Mouse (Mus musculus) intestine, embryonic 14.5 days (tissue): ENCODE measurements around the gene Tekt2. TPM values are rescaled to one million over a fixed set of nuclear protein-coding genes. Genes with fewer than 3 reads are reported as not detected.

Experiments used
- ATAC-seq: fragments of 200-750 bp; cut with Nextera tagmentation; replicated peaks from 2 replicates; pipeline ENCODE4 v1.8.0; 2017; ENCODE audit warnings: low read depth, moderate number of reproducible peaks, moderate TSS enrichment, moderate library complexity; ENCODE audit not compliant: low FRiP score, low TSS enrichment
- DNase-seq: peaks from one replicate; pipeline ENCODE4 v3.0.0-alpha.2; 2018; ENCODE audit warnings: low spot score
- H3K27ac ChIP-seq: fragments of 300-500 bp; sonication (generic); 2 replicates; pipeline ENCODE4 v1.5.1; 2014; ENCODE audit warnings: low read depth, mild to moderate bottlenecking, control low read depth
- H3K27me3 ChIP-seq: fragments of 300-500 bp; sonication (generic); replicated peaks from 2 replicates; pipeline ENCODE4 v1.6.1; 2014; ENCODE audit warnings: low read length, control low read depth; ENCODE audit not compliant: control insufficient read depth, insufficient read depth
- H3K36me3 ChIP-seq: fragments of 300-500 bp; sonication (generic); 2 replicates; pipeline ENCODE4 v1.6.1; 2014; ENCODE audit warnings: low read length, control low read depth; ENCODE audit not compliant: control insufficient read depth, insufficient read depth
- H3K4me1 ChIP-seq: fragments of 300-500 bp; sonication (generic); replicated peaks from 2 replicates; pipeline ENCODE4 v1.6.1; 2014; ENCODE audit warnings: low read length, control low read depth, mixed read lengths; ENCODE audit not compliant: control insufficient read depth, insufficient read depth
- H3K4me2 ChIP-seq: fragments of 300-500 bp; sonication (generic); 2 replicates; pipeline ENCODE4 v1.6.1; 2014; ENCODE audit warnings: low read length
- H3K4me3 ChIP-seq: fragments of 300-500 bp; sonication (generic); 2 replicates; pipeline ENCODE4 v1.5.1; 2014; ENCODE audit warnings: low read depth, low read length, control low read depth, mixed read lengths
- H3K9ac ChIP-seq: fragments of 300-500 bp; sonication (generic); 2 replicates; pipeline ENCODE4 v1.6.1; 2014; ENCODE audit warnings: mild to moderate bottlenecking, low read length
- H3K9me3 ChIP-seq: fragments of 300-500 bp; sonication (generic); 2 replicates; pipeline ENCODE4 v1.6.1; 2016; ENCODE audit warnings: low read length, control low read depth; ENCODE audit not compliant: control insufficient read depth
- WGBS: fragments of 180-500 bp; shearing (Covaris S2); extraction: QIAGEN DNeasy Blood & Tissue Kit; methylation state at CpG from one replicate; pipeline ENCODE4 v1.1.7; 2014; 5-methylcytosine and 5-hydroxymethylcytosine counted together
- polyA plus RNA-seq: library from polyadenylated mRNA; unstranded; fragments of >200 nt; fragmentation: Nextera tagmentation; extraction: Ambion mirVana; gene quantifications from 2 replicates; pipeline ENCODE4 v1.2.1, GENCODE M21; 2014

Tekt2 gene
- polyA plus RNA-seq: 7.6 and 9.3 TPM in 2 replicates

DNA sequence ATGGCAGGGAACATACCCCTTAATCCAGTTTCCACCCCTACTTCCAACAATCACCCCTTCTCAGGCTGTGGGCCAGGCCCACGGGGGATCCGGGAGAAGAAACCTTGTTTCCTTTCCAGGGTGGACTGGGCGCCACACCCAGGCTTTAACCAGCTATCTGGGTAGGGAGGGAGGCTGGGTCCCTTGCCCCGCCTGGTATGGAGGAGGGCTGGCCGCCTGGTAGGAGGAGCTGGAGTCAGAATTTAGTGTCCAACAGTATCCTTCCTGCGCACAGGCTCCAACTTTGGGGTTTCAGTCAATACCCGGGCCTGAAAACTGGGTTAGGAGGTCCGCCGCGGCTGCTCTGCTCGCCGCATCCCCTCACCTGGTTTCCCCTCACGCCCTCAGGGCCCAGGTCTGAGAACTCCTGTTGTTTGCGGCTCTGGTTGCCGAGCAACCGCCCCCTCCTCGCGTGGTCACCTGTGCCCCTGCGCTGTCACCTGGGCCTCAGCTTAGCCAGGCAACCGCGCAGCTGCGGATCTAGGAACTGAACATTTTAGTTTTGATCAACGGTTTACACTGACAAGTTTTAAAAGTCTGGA, at the start of gene Tekt2:
TSS of gene Tekt2 (minus strand) at position 408 of the 581 bp plus-strand sequence.
- DNase-seq (peak; percentile 72), ATAC-seq (no peak)
- no peak within 1 kb of the TSS for H3K27ac ChIP-seq

DNA sequence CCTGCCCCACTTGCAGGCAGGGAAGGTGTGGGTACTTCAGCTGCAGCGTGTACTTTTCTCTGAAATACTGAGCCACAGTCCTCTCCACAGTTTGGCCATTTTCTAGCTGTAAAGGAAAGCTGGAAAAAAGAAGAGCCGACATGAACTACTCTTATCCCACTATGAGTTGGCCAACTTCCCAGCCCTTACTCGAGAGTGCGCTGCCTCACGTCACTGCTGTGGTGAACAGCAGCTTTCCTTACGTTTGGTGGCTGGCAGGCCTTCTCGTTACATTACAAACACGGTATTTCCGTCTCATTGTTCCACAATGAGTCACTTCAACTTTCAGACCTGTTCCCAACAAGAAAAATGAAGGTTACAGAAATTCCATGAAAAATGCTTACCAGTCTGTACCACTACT, 46.0 kb upstream of the Tekt2 start:
- Histone ChIP-seq H3K36me3 (peaks cover 16% of the 10 kb centered on the region), H3K4me2 (no peak overlapping the region), H3K4me1 (no peaks in the 10 kb centered on the region), H3K27me3 (no peaks in the 10 kb centered on the region), H3K27ac (no peak overlapping the region), H3K9ac (no peak overlapping the region), H3K4me3 (no peak overlapping the region), H3K9me3 (no peaks in the 10 kb centered on the region)
- DNase-seq: no peak
- ATAC-seq: no peak
- WGBS: 74% methylated on average over 9 of the region's 9 CpGs

More for the DNA sequence above, at the start of gene Tekt2:
- Histone ChIP-seq H3K4me3 (peak within 1 kb of the TSS; percentile 13; the same call in 1 of the 2 replicates), H3K4me2 (peak within 1 kb of the TSS; percentile 45), H3K36me3 (no peaks in the 10 kb centered on the region), H3K9me3 (no peaks in the 10 kb centered on the region), H3K9ac (peak within 1 kb of the TSS; percentile 14; the same call in 1 of the 2 replicates), H3K4me1 (peaks cover 10% of the 10 kb centered on the region; the same call in 1 of the 2 replicates), H3K27me3 (no peaks in the 10 kb centered on the region; the same call in 1 of the 2 replicates)
- 7% methylated on average over 23 of the region's 23 CpGs for WGBS

DNA sequence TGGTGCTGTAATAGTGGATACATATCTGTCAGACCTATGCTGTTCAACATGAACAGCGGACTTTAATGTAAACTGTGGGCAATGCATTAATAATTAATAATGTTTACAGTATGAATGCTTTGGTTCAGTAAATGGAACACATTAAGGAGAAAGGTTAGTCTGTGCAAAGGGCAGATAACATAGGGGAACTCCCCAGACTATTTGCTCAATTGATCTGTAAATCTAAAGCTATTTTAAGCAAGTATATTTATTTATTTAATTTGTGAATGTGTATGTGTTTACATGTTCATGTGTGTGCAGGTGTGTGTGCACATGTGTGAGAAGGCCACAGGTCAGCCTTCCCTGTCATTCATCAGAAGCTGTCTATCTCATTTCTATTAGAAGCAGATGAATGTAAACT, 34.6 kb upstream of the Tekt2 start:
- no peak for ATAC-seq

DNA sequence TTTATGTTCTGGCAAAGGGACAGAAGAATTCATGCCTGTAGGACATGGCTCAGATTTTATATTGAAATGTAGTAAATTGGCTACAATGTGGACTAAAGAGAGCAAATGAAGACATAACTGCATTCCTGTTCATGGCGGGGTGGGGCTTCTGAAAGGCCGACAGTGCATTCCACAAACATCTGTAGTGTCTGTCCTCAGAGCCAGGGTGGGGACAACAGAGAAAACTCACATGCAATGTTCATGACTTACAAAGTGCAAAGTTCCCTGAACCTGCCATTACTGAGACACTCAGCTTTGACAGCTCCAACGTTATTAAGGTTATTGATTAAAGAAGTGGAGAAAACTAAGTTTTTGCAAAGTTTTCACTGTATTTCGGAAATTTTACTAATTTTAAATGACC, 18.0 kb upstream of the Tekt2 start:
- ATAC-seq: no peak
- no peak overlapping the region for H3K9ac ChIP-seq
- WGBS: 70% methylated on average over 4 of the region's 4 CpGs

More for the DNA sequence above, 34.6 kb upstream of the Tekt2 start:
- DNase-seq: no peak
- Histone ChIP-seq H3K4me2 (no peak overlapping the region), H3K4me1 (no peaks in the 10 kb centered on the region), H3K36me3 (peaks cover 37% of the 10 kb centered on the region), H3K4me3 (no peak overlapping the region), H3K9me3 (no peaks in the 10 kb centered on the region), H3K9ac (no peak overlapping the region), H3K27ac (no peak overlapping the region), H3K27me3 (no peaks in the 10 kb centered on the region)
- WGBS: 93% methylated on average over 1 of the region's 1 CpGs

DNA sequence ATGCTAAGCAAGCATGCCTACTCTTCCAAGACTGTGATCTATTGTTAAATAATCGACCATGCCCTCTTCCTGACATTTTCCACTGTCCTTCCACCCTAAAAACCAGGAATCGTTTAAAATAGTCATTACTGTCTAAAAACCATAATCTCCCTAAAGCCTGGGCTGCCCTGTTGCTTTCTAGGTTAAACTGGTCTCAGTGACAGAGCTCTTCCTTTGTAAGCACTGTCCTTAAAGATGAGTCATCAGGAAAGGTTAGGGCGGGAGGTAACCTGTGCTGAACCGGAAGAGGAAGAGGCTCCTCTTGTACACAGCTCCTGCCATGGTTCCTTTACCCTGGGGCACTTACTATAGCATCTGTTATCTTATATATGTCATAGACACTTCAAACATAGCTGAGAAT, 14.0 kb upstream of the Tekt2 start:
- WGBS: 55% methylated on average over 4 of the region's 4 CpGs
- no peak for DNase-seq

More for the DNA sequence above, 18.0 kb upstream of the Tekt2 start:
- no peaks in the 10 kb centered on the region for H3K9me3 ChIP-seq
- no peak overlapping the region for H3K4me2 ChIP-seq
- peaks cover 39% of the 10 kb centered on the region for H3K36me3 ChIP-seq
- H3K27me3 ChIP-seq: no peaks in the 10 kb centered on the region
- H3K27ac ChIP-seq: no peak overlapping the region
- no peak for DNase-seq
- H3K4me3 ChIP-seq: no peak overlapping the region
- H3K4me1 ChIP-seq: no peaks in the 10 kb centered on the region

DNA sequence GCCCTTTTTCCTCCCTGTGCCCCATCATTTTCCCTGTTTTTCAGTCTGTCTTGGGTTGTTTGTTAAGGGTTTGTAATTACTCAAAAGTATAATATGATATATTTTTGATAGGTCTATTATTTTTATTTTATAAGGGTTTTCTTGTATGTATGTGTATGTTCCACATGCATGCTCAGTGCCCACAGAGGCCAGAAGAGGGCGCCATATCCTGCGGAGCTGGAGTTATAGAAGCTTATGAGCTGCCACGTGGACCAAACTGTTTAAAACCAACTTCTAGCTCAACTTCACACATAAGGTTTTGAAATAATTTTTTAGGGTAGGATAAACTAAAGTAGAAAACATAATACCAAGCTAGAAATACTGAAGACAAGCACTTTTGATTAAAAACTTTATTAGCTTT, 6.9 kb upstream of the Tekt2 start:
- H3K36me3 ChIP-seq: no peaks in the 10 kb centered on the region
- no peak overlapping the region for H3K27ac ChIP-seq
- H3K4me2 ChIP-seq: no peak overlapping the region
- H3K9ac ChIP-seq: no peak overlapping the region
- no peaks in the 10 kb centered on the region for H3K9me3 ChIP-seq
- H3K4me1 ChIP-seq: no peaks in the 10 kb centered on the region
- DNase-seq (no peak), ATAC-seq (no peak)
- H3K4me3 ChIP-seq: no peak overlapping the region
- H3K27me3 ChIP-seq: no peaks in the 10 kb centered on the region
- 48% methylated on average over 3 of the region's 3 CpGs for WGBS

More for the DNA sequence above, 14.0 kb upstream of the Tekt2 start:
- H3K27ac ChIP-seq: no peak overlapping the region
- no peaks in the 10 kb centered on the region for H3K27me3 ChIP-seq
- no peaks in the 10 kb centered on the region for H3K9me3 ChIP-seq
- H3K4me2 ChIP-seq: no peak overlapping the region
- no peak overlapping the region for H3K9ac ChIP-seq
- H3K36me3 ChIP-seq: peaks cover 12% of the 10 kb centered on the region; the same call in 1 of the 2 replicates
- H3K4me1 ChIP-seq: no peaks in the 10 kb centered on the region
- ATAC-seq: no peak
- no peak overlapping the region for H3K4me3 ChIP-seq

DNA sequence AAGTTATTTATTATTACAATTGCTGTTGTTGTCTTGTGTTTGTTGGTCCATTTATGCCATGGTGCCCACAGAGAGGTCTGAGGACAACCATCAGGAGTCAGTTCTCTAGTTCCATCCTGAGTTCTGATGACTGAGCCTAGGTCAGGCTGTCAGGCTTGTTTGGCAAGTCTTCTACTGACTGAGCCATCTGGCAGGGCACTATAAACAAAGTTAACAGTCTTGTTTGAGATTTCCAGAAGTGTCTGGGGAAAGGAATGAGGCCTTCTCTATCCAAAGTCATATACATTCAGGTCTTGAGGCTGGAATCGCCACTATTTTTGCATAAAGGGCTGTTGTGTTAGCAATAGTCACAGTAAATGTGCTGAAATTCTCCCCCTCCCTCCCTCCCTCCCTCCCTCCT, 6.3 kb upstream of the Tekt2 start:
- Histone ChIP-seq H3K4me1 (no peaks in the 10 kb centered on the region), H3K36me3 (no peaks in the 10 kb centered on the region), H3K4me2 (no peak overlapping the region), H3K9ac (no peak overlapping the region), H3K27me3 (no peaks in the 10 kb centered on the region), H3K9me3 (no peaks in the 10 kb centered on the region), H3K27ac (no peak overlapping the region), H3K4me3 (no peak overlapping the region)
- ATAC-seq (no peak), DNase-seq (no peak)
- WGBS: 55% methylated on average over 1 of the region's 1 CpGs

DNA sequence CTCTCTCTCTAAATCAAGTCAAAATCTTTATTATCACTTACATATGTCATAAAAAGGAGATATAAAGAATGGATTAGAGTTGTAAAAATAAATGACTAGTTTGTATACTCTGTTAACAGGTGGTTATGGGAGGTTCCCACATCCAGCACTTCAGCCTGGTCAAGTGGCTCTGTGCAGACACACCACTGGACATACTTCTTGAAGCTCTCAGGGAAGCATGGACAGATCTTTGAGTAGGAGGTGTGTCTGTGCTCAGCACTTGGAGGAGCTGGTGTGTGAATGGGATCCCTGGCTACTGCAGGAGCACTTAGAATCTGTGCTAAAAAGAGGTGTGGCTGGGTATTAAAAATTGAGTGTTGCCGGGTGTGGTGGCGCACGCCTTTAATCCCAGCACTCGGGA, 4.8 kb upstream of the Tekt2 start:
- DNase-seq (no peak), ATAC-seq (no peak)
- 92% methylated on average over 4 of the region's 4 CpGs for WGBS

DNA sequence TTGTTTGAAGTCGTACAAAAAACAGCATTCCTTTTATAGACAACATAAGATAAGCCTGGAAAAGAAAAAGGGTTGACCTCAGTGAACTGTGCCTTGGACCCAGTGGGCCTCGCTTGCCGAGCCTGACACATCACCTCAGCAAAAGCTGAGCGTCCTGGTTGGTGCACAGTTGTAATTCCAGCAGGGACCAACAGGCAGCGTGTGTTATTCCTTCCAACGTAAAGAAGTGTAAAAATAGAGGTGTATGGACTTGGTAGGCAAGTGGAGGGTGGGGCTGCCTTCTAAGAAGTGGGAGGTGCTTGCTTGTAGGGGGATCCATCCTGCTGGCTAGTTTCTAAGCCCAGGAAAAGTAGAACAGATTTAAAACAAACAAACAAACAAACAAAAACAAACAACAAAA, 548 bp upstream of the Tekt2 start:
- no peak overlapping the region for H3K4me3 ChIP-seq
- 27% methylated on average over 6 of the region's 6 CpGs for WGBS
- peaks cover 7% of the 10 kb centered on the region; the same call in 1 of the 2 replicates for H3K4me1 ChIP-seq
- ATAC-seq (no peak), DNase-seq (no peak)
- no peak overlapping the region for H3K9ac ChIP-seq
- no peaks in the 10 kb centered on the region for H3K36me3 ChIP-seq
- no peak overlapping the region for H3K27ac ChIP-seq
- no peaks in the 10 kb centered on the region for H3K9me3 ChIP-seq
- no peak overlapping the region for H3K4me2 ChIP-seq
- H3K27me3 ChIP-seq: no peaks in the 10 kb centered on the region; the same call in 1 of the 2 replicates

More for the DNA sequence above, 4.8 kb upstream of the Tekt2 start:
- H3K9ac ChIP-seq: no peak overlapping the region
- H3K27ac ChIP-seq: no peak overlapping the region
- H3K36me3 ChIP-seq: no peaks in the 10 kb centered on the region
- no peaks in the 10 kb centered on the region for H3K27me3 ChIP-seq
- no peak overlapping the region for H3K4me2 ChIP-seq
- H3K9me3 ChIP-seq: no peaks in the 10 kb centered on the region
- H3K4me3 ChIP-seq: no peak overlapping the region
- no peaks in the 10 kb centered on the region for H3K4me1 ChIP-seq
